Mouse (Mus musculus) liver, embryonic 14.5 days (tissue): ENCODE results near the gene Tnk1.

Experiments used
- CTCF ChIP-seq: IDR thresholded peaks from 2 replicates; pipeline ENCODE4 v1.5.1; 2016; ENCODE audit warnings: antibody characterized with exemption, low read depth, control low read depth
- EP300 ChIP-seq: IDR thresholded peaks from 2 replicates; pipeline ENCODE4 v1.6.1; 2016; ENCODE audit warnings: antibody characterized with exemption, low read depth

- no peak for TF ChIP-seq CTCF
- no peak for TF ChIP-seq EP300
These were observed 53.9 kb downstream of the Tnk1 start for GRCm38 (mm10) chr11:69804652-69804940.
